Mouse (Mus musculus): ENCODE measurements at regions not wholly inside any gene's neighbourhood (a gene's known extent, or its start where the extent isn't known, plus 50 kb on each side); places are given as distances from the start of the nearest gene placed in this dataset.

DNA sequence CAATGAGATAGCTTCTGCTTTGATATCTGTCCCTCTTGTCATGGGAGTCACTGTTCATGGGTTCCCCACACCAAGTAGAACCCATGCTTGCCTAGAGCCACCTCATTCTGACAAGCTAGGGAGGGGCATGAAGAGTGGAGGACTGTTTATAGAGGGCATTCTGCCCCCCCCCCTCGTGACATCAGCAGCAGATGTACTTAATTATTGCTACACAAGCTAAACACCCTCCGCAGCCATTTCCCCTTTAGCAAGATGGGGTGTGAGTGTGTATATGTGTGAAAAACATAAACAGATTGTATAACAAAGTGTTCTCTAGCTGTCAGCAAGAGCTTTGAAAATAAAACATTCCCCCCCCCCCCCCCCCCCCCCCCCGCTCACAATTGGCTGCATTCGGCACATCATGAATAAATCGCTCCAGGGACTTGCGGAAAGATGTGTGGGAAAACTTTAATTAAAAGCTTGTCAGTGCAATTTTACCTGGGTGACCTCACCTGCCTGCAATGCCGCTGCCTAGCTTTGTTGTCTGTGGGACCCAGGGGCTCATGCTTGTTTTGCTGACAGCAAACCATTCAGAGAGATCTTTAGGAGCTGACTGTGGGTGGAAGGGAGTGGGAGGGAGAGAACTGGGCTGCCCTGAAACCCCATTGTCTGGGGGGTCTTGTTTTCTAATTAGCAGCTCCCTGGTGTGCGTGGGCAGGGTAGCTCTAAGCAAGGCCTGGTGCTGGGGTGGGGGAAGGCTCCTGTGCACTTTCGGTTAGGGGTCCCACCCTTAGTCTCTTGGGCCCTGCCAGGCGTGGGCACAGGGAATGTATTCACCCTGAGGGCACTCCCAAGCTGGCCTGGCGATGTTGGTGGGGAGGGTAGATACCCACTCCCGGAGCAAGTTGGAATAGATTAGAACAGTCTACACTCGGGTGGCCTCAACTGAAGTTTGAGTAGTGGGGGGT, 63.4 kb downstream of the Irx2 start:
- no peak for DNase-seq (ENCODE audit: extremely low spot score in 1 of 2, low spot score in 2 of 2)
- intact Hi-C loops (cut with DNase I), result no loop called here

DNA sequence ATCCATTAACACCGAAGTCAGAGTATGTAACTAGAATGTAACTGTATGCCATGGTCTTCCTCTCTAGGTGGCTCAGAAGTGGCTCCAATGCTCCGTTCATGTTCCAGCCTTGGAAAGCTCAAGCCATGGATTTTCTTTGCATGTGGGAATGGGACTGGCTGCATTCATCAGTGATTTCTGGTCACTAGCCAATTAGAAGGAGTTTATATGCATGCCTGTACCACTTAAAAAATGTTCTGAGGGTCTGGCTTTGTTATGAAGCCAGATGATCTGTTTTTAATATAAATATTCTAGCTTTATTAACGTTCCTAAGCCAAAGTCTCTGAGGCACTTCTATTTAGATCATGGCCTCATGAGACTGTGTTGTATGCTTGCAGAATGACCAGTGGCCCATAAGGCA, 78.8 kb downstream of the Irx2 start:
- no peak for DNase-seq (ENCODE audit: extremely low spot score in 1 of 2, low spot score in 2 of 2)
- intact Hi-C loops (cut with DNase I), result no loop called here

DNA sequence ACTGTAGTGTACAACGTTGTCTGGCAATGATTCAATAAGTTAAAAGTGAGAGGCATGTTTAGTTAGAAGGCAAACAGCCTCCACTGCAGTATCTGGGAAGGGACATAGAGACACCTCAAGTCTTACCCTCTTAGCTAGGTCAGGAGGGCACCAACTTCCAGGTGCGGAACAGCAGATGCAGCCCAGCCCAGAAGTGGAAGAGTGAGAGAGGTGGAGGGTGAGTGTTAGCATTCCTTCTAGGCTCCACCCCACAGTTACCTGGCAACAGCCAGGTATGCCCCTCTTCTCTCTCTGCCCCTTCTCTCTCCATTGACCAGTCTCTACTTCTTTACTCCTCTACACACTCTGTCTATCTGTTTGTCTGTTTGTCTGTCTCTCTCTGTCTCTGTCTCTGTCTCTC, 80.1 kb downstream of the Irx2 start:
- intact Hi-C loops (cut with DNase I), result no loop called here
- DNase-seq (ENCODE audit: extremely low spot score in 1 of 2, low spot score in 2 of 2), result no peak

DNA sequence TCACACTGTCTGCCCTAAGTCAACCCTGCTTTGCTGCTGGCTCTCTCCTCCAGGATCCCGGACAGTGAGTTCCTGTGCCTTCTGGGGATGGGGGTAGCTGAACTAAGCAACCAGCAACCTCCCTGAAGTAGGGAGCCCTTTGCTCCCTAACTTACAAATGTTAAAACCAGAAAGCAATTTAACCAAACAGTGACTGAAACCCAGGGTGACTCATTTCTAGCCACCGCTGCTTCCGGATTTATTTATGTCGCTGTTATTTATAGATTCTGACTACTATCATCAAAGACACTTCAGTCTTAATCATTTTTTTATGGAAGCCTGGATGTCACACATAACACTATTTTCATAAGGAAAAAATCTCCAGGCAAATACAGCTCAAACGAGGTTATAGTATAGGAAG, 81.4 kb downstream of the Irx2 start:
- DNase-seq (ENCODE audit: extremely low spot score in 1 of 2, low spot score in 2 of 2), result no peak
- intact Hi-C loops (cut with DNase I), result no loop called here

DNA sequence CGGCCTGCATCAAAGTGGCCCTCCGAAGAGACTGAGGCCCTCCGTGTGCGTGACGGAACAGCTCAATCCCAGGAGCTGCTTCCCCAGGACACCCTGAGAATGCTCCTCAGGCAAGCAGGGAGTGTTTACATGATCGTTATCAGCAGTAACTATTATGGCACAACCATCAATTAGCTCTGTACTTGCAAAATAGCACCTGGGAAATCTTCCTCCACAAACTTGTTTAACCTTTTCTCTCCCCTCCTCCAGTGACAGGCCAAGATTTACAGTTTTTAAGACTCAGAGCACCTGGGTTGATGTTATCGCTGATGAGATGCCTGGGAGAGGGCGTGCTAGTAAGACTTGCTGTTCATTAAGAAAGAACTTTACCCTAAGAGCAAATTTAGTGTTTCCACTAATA, 82.5 kb downstream of the Irx2 start:
- no peak for DNase-seq (ENCODE audit: extremely low spot score in 1 of 2, low spot score in 2 of 2)
- intact Hi-C loops (cut with DNase I), result no loop called here

DNA sequence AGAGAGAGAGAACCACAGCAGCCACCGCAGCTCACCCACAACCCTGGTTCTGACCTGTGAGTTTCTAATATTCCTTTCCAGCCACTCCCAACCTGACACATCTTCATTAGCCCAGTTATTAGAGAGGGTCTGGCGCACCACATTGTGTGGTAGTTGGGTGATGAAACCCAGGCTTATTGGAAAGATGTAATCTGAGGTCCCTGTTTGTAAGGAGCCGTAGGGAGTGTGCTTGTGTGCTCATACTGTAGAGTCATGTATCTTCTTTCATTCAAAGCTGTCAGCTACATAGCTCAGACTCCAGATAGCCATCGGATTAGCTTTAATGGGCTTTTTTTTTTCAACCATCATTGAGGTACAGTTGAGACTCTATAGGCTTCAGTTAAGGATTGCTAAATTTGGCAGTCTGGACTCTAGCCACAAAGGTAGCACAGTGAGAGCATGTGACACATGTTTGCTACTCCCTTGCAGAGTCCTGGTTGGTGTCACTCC, 83.3 kb downstream of the Irx2 start:
- intact Hi-C loops (cut with DNase I), result no loop called here
- no peak for DNase-seq (ENCODE audit: extremely low spot score in 1 of 2, low spot score in 2 of 2)

DNA sequence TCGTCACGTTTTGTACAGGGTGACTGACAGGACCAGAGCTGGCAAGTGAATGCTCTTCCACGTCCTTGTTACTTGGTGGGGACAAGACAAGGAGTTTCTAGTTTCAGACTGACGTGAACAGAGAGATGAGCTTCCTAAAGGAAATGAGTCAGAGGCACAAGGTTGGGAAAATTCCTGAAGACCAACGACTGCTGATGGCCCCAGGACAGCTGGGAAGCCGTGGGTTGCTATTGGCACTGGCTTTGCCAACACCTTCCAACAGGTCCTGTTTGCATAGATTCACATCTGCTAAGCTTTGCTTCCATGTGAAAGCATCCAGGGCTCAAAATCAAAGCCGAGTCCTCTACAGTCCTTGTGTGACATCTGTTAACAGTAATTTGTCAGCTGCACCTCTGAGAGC, 86.2 kb downstream of the Irx2 start:
- intact Hi-C loops (cut with DNase I), result no loop called here
- no peak for DNase-seq (ENCODE audit: extremely low spot score in 1 of 2, low spot score in 2 of 2)

DNA sequence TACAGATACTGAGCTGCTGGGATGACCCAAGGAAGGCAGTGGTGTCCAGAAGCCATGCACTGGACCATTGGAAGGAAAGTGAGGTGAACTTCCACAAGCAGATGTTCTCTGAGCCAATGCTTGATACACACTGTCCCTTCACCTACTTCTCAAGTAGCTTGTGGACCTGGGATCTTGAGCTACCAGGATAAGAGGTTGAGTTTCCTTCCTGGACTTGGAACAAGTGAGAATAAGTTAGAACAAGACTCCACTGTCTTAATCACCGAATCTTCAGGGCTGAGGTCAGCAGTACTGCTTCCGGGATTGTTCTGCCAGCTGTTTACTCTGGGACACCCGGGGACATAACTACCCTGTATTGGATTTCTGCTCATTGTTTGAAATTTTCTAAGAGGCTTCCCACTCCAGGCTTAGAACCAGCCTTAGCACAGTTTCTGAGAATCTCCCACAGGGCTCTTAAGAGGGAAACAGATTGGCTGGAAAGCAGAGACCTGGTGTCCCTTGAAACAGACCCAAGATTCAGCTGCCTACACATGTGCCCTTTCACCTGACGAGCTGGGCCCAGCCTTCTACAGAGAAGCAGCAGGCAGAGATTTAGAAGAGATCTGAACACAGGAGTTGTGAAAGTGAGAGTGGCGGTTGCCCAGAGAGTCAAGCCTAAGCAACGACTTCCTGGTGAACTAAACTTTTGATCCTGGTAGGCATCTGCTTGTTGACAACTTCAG, 87.5 kb downstream of the Irx2 start:
- no peak for DNase-seq (ENCODE audit: extremely low spot score in 1 of 2, low spot score in 2 of 2)
- intact Hi-C loops (cut with DNase I), result no loop called here

DNA sequence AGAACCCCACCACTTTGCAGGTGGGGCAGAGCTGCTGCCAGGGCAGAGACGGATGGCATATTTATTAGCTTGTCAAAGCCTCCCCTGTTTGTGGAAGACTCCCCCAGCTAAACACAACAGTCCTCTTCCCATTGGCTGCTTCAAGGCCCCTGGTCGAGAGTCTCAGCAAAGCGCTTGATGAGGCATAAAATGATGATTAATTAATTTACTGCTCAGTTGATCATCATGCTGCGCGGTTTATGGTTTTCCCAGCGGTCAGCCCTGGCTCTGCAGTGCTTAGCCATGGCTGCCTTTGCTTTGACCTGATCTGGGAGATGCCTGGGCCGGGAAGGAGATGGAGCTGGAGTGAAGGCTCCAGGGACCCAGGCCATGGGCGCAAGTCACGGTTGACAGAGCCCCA, 98.5 kb downstream of the Irx2 start:
- DNase-seq (ENCODE audit: extremely low spot score in 1 of 2, low spot score in 2 of 2), result no peak
- intact Hi-C loops (cut with DNase I), result no loop called here

DNA sequence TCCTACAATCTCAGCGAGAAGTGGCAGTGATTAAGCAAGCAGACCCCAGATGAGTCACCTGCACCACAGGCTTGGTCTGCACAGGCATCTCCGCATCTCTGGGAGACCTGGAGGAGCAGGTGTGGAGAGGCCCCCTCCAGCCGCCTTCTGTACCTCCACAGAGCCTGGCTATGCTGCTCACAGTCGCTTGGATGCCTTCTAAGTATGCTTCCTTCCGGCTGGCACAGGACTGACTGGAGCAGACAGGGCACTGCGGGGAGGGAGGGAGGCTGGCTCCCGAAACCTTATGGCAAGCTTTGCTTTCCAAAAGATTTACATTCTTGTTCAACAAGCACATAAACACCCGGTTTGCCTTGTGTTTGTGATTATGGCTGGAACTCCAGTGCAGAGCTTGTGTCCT, 107.3 kb downstream of the Irx2 start:
- DNase-seq (ENCODE audit: extremely low spot score in 1 of 2, low spot score in 2 of 2), result no peak
- intact Hi-C loops (cut with DNase I), result no loop called here

DNA sequence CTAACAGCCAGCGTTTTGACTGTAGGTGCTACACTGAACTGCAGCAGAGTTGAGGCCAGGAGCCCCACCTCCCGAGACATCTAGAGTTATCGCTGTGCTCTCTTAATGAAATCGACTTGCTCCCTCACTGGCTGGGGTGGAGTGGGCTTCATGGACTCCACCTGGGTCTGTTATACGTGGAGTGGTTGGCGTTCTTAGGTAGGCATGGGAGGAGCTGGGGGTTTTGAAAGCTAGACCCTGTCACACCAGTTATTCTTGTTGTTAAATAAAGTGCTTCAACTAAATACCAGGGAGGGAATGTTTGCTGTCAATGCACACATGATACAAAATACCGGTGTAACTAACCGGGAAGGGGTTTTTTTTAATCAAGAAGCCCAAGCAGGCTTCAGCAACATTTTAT, 108.4 kb downstream of the Irx2 start:
- DNase-seq (ENCODE audit: extremely low spot score in 1 of 2, low spot score in 2 of 2), result no peak
- intact Hi-C loops (cut with DNase I), result no loop called here

DNA sequence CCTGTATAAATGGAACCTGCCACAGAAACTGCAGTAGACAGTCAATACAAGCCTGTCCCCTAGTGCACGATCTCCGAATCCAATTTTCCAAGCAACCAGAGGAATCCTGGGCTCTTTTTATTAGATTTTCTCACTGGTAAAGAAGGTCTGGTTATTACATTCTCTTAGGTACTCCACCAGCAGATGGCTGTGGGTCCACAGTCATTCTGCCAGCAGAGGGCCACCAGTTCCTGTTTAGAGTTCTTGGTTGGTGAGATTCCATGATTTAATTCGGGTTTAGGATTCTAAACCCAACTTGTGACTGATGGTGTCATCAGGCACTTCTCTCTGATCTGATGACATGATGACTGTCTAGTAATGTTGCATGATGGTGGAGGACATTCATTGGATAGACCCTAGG, 118.6 kb downstream of the Irx2 start:
- no peak for DNase-seq (ENCODE audit: extremely low spot score in 1 of 2, low spot score in 2 of 2)
- intact Hi-C loops (cut with DNase I), result no loop called here

DNA sequence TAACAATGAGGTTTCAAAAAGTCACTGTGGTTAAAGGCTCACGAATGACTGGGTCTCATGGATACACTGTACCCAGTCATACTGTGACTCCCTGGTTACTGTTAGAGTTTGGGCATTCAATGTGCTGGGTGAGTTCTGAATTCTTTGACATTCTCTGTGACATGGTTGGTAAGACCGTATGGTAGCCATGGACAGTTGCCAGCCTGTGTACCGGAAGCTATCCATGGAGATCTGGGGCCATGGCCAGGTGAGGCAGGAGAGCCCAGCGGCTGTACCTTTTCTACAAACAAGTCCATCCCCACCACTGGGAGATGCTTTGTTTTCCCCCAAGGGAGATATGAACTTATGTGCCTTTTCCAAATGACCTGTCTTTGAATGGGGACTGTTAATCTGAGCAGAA, 126.4 kb downstream of the Irx2 start:
- DNase-seq (ENCODE audit: extremely low spot score in 1 of 2, low spot score in 2 of 2), result no peak
- intact Hi-C loops (cut with DNase I), result no loop called here

DNA sequence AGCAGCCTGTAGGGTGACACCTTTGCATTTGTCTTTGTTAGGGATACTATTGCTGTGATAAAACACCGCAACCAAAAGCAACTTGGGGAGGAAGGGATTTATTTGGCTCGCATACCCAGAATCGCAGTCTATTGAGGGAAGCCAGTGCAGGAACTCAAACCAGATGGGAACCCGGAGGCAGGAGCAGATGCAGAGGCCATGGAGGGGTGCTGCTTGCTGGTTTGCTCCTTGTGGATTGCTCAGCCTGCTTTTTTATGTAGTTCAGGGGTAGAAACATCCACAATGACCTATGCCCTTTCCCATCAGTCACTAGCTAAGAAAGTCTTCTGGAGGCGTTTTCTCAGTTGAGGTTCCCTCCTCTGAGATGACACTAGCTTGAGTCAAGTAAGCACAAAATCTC, 133.9 kb downstream of the Irx2 start:
- intact Hi-C loops (cut with DNase I), result no loop called here
- DNase-seq (ENCODE audit: extremely low spot score in 1 of 2, low spot score in 2 of 2), result no peak

DNA sequence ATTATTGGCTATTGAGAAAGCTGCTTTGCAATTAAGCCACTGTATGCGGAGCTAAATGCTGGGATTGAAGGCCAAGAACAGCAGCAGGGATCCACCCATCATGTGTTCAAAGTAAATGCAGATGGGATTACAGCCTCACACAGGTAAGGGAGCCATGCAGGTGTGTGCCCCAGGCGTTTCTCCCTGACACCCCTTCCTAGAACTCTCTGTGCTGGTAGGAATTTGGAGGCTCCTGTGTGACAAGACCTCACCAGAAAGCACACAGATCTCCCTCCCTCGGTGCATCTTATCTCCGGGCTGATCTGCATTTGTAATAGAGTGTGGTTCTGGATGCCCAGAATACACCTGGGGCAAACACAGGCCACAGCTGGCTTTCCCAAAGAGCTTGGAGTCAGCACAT, 134.7 kb downstream of the Irx2 start:
- intact Hi-C loops (cut with DNase I), result no loop called here
- DNase-seq (ENCODE audit: extremely low spot score in 1 of 2, low spot score in 2 of 2), result no peak

DNA sequence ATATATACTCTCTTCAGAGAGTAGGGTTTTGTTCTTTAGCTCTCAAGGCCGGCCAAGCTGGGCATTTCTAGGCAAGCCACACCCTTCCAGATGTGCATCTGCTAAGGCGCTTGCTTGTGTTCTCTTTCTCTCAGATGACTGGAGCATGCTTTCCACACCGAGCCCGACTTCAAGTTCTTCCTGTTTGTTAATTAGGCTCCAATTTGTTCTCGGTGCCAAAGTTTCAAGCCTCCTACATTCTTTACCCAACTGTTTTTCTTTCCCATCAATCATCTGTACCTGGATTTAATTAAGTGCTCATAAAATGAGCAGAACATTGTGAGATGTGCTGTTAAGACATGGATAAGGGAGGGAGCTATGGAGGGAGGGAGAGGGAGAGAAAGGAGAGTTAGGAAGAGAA, 138.7 kb downstream of the Irx2 start:
- no peak for DNase-seq (ENCODE audit: extremely low spot score in 1 of 2, low spot score in 2 of 2)
- intact Hi-C loops (cut with DNase I), result no loop called here

DNA sequence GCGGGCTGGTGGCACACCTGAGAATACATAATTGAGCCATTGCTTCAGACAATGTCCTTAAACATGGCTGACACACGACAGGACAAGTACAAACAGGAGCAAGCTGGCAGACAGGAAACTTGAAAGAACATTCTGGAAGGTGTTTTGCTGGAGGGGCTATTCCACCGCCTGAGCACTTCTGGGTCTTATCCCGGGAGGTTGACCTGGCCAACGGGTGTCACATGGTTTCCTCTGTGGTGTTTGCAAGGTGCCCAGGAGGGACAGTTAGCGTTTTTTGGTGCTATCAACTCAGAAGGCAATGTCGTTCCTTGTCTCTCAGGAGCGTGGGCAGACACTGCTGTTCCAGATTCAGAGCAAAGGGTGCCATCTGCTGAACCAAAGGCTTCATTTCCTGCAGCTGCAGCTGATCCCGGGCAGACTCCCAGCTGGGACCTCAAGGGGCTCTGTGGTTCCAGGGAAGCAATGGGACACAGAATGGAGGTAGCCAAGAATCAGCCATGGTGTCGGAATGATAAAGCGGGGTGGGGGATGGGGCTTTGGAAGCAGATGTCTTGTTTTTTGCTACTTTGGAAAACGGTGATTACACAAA, 140.5 kb downstream of the Irx2 start:
- DNase-seq (ENCODE audit: extremely low spot score in 1 of 2, low spot score in 2 of 2), result peak; percentile 31 to 51
- intact Hi-C loops (cut with DNase I), result no loop called here

DNA sequence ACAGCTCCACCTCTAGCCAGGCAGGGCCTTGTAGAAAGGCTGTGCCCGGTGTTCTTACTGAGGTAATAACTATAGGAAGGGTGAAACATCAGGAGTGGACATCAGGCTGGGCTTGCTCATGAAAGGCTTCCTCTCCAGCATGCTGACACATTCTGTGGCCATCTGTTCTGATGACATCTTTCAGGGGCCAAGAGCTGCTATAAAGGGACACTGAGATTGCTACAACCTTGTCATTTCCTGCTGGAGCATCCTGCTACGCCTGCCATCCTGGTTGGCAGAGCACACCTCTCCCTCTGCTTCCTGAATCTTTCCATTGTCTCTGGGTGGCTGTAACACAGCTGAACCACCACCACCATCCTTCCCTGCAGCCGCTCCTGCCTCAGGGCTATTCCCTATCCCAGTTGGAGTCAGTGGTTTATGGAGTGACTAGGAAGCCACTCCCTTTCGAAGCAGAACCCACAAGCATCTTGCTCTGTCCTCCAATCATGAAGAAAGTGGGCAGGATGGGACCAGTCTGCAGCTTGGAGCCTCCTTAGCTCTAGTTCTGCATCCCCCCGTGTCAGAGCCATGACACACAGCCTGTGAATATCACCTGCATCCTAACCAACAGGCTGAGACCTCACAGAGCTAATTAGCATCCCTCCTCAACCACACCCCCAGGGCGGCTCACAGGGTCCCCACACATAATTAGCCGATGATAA, 154.6 kb downstream of the Irx2 start:
- DNase-seq (ENCODE audit: extremely low spot score in 1 of 2, low spot score in 2 of 2), result no peak
- intact Hi-C loops (cut with DNase I), result no loop called here

DNA sequence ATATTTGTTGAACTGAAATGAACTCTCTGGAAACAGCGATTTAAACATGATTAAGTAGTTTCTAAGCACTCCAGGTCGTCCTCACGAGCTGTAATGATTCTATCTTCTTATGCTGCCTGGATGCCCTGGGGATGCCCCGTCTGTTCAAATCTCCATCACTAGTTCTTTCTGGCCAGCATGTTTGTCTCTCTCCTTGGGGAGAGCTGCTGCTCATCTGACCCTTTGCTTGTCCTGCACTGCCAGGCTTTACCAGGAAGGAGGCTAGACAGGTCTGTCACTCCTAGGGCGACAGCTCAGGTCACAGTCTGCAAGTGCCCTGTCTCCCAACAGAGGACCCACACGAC, 155.1 kb downstream of the Irx2 start:
- intact Hi-C loops (cut with DNase I), result no loop called here
- DNase-seq (ENCODE audit: extremely low spot score in 1 of 2, low spot score in 2 of 2), result no peak

All from left cerebral cortex, postnatal 10 days (tissue).